Mouse (Mus musculus) MEL (cell line): ENCODE data around the gene Clec14a. TPM values are rescaled to one million over a fixed set of nuclear protein-coding genes. Genes with fewer than 3 reads are reported as not detected.

Source experiments
- DNase-seq: peaks from one replicate; pipeline ENCODE4 v3.0.0; 2011; ENCODE audit warnings: low read depth, low spot score
- H3K27ac ChIP-seq: 2 replicates; pipeline ENCODE4 v1.5.1; 2012; ENCODE audit warnings: low read depth, mild to moderate bottlenecking, control low read depth, low read length, moderate library complexity; ENCODE audit not compliant: control insufficient read depth
- H3K27me3 ChIP-seq, 2 experiments: fragments of 150-350 bp in 1 of 2; sonication (generic) in 1 of 2; 2 replicates each; pipeline ENCODE4 v1.6.1; 2012; ENCODE audit warnings: low read length in 2 of 2, mild to moderate bottlenecking in 2 of 2, improper control_type of control experiment in 1 of 2, moderate library complexity in 1 of 2; ENCODE audit not compliant: insufficient read depth in 2 of 2, control insufficient read depth in 1 of 2
- H3K36me3 ChIP-seq, 2 experiments: 2 replicates each; pipeline ENCODE4 v1.6.1; 2012 to 2014; ENCODE audit warnings: low read length in 2 of 2, improper control_type of control experiment in 1 of 2, inconsistent platforms in 1 of 2, mild to moderate bottlenecking in 1 of 2; ENCODE audit not compliant: insufficient read depth in 2 of 2, control insufficient read depth in 1 of 2
- H3K4me1 ChIP-seq, 2 experiments: fragments of 150-350 bp in 1 of 2; sonication (generic) in 1 of 2; 2 replicates each; pipeline ENCODE4 v1.6.1; 2012; ENCODE audit warnings: low read length in 2 of 2, improper control_type of control experiment in 1 of 2, mild to moderate bottlenecking in 1 of 2; ENCODE audit not compliant: insufficient read depth in 2 of 2, control insufficient read depth in 1 of 2
- H3K4me3 ChIP-seq, 2 experiments: fragments of 150-350 bp in 1 of 2; sonication (generic) in 1 of 2; 2 replicates each; pipeline ENCODE4 v1.5.1; 2012; ENCODE audit warnings: low read depth in 2 of 2, low read length in 2 of 2, mild to moderate bottlenecking in 2 of 2, moderate library complexity in 2 of 2, control low read depth in 1 of 2, improper control_type of control experiment in 1 of 2; ENCODE audit not compliant: control insufficient read depth in 1 of 2, insufficient read depth in 1 of 2
- H3K79me2 ChIP-seq: 2 replicates; pipeline ENCODE4 v1.6.1; 2012; ENCODE audit warnings: mild to moderate bottlenecking, low read length, moderate library complexity; ENCODE audit not compliant: control insufficient read depth, poor library complexity, insufficient read depth
- H3K9ac ChIP-seq: 2 replicates; pipeline ENCODE4 v1.6.1; 2012; ENCODE audit warnings: low read depth, mild to moderate bottlenecking, control low read depth, low read length, moderate library complexity; ENCODE audit not compliant: control insufficient read depth, poor library complexity, severe bottlenecking
- H3K9me3 ChIP-seq: fragments of 150-350 bp; sonication (generic); replicated peaks from 2 replicates; pipeline ENCODE4 v1.6.1; 2012; ENCODE audit warnings: mild to moderate bottlenecking, low read length, improper control_type of control experiment, moderate library complexity; ENCODE audit not compliant: insufficient read depth
- BHLHE40 ChIP-seq: IDR thresholded peaks from 2 replicates; pipeline ENCODE4 v1.6.1; 2012; ENCODE audit warnings: low read depth, mild to moderate bottlenecking, inconsistent platforms, low read length, improper control_type of control experiment, borderline replicate concordance
- CHD1 ChIP-seq: IDR thresholded peaks from 2 replicates; pipeline ENCODE4 v1.6.1; 2012; ENCODE audit warnings: low read depth, mild to moderate bottlenecking, inconsistent platforms, low read length, improper control_type of control experiment
- CTCF ChIP-seq, 3 experiments: IDR thresholded peaks in 2 of 3; conservative IDR thresholded peaks in 1 of 3; 2 replicates each; pipeline ENCODE4 v1.5.1; 2011 to 2012; ENCODE audit warnings: low read length in 3 of 3, low read depth in 2 of 3, mild to moderate bottlenecking in 2 of 3, improper control_type of control experiment in 1 of 3, inconsistent platforms in 1 of 3, mixed read lengths in 1 of 3, moderate library complexity in 1 of 3; ENCODE audit not compliant: control insufficient read depth in 1 of 3, insufficient read depth in 1 of 3, poor library complexity in 1 of 3, severe bottlenecking in 1 of 3
- E2F4 ChIP-seq: IDR thresholded peaks from 2 replicates; pipeline ENCODE4 v1.6.1; 2011; ENCODE audit warnings: low read depth, low read length, improper control_type of control experiment, borderline replicate concordance
- ELF1 ChIP-seq: IDR thresholded peaks from 2 replicates; pipeline ENCODE4 v1.6.1; 2014; ENCODE audit warnings: low read depth, mild to moderate bottlenecking, inconsistent platforms, low read length, improper control_type of control experiment, moderate library complexity
- JUND ChIP-seq: IDR thresholded peaks from 2 replicates; pipeline ENCODE4 v1.6.1; 2011; ENCODE audit warnings: low read depth, mild to moderate bottlenecking, improper control_type of control experiment, low read length
- KAT2A ChIP-seq: conservative IDR thresholded peaks from 2 replicates; pipeline ENCODE4 v1.6.1; 2012; ENCODE audit warnings: low read depth, low read length, improper control_type of control experiment, inconsistent platforms
- MAFK ChIP-seq: IDR thresholded peaks from 2 replicates; pipeline ENCODE4 v1.6.1; 2011; ENCODE audit warnings: low read depth, mild to moderate bottlenecking, low read length, improper control_type of control experiment, borderline replicate concordance
- MAZ ChIP-seq: IDR thresholded peaks from 2 replicates; pipeline ENCODE4 v1.6.1; 2012; ENCODE audit warnings: low read depth, mild to moderate bottlenecking, inconsistent platforms, low read length, improper control_type of control experiment
- MXI1 ChIP-seq: IDR thresholded peaks from 2 replicates; pipeline ENCODE4 v1.6.1; 2011; ENCODE audit warnings: mild to moderate bottlenecking, low read depth, low read length, improper control_type of control experiment
- MYC ChIP-seq: IDR thresholded peaks from 2 replicates; pipeline ENCODE4 v1.6.1; 2011; ENCODE audit warnings: low read depth, mild to moderate bottlenecking, low read length, improper control_type of control experiment, moderate library complexity
- NRF1 ChIP-seq: IDR thresholded peaks from 2 replicates; pipeline ENCODE4 v1.6.1; 2014; ENCODE audit warnings: low read depth, mild to moderate bottlenecking, inconsistent platforms, low read length, improper control_type of control experiment, moderate library complexity; ENCODE audit not compliant: poor library complexity, insufficient read depth, severe bottlenecking
- POLR2AphosphoS2 ChIP-seq: IDR thresholded peaks from 2 replicates; pipeline ENCODE4 v1.6.1; 2011; ENCODE audit warnings: low read length, improper control_type of control experiment
- POLR2AphosphoS5 ChIP-seq: IDR thresholded peaks from 2 replicates; pipeline ENCODE4 v1.6.1; 2012; ENCODE audit warnings: low read depth, borderline replicate concordance, mild to moderate bottlenecking, inconsistent platforms, low read length, moderate library complexity, mixed read lengths
- RAD21 ChIP-seq: IDR thresholded peaks from 2 replicates; pipeline ENCODE4 v1.6.1; 2011; ENCODE audit warnings: mild to moderate bottlenecking, low read depth, low read length, improper control_type of control experiment
- SIN3A ChIP-seq: IDR thresholded peaks from 2 replicates; pipeline ENCODE4 v1.6.1; 2012; ENCODE audit warnings: low read length, improper control_type of control experiment, inconsistent platforms
- SMC3 ChIP-seq: IDR thresholded peaks from 2 replicates; pipeline ENCODE4 v1.6.1; 2011; ENCODE audit warnings: low read depth, low read length, improper control_type of control experiment
- TAL1 ChIP-seq: IDR thresholded peaks from 2 replicates; pipeline ENCODE4 v1.6.1; 2012; ENCODE audit warnings: mild to moderate bottlenecking, inconsistent platforms, low read length, moderate library complexity, mixed read lengths
- TBP ChIP-seq: IDR thresholded peaks from 2 replicates; pipeline ENCODE4 v1.8.0; 2011; ENCODE audit warnings: low read depth, low read length, improper control_type of control experiment
- TCF12 ChIP-seq: IDR thresholded peaks from 2 replicates; pipeline ENCODE4 v1.6.1; 2014; ENCODE audit warnings: low read depth, mild to moderate bottlenecking, inconsistent platforms, low read length, improper control_type of control experiment, moderate library complexity
- UBTF ChIP-seq: IDR thresholded peaks from 2 replicates; pipeline ENCODE4 v1.6.1; 2012; ENCODE audit warnings: low read depth, mild to moderate bottlenecking, inconsistent platforms, low read length, improper control_type of control experiment, moderate library complexity, borderline replicate concordance; ENCODE audit not compliant: insufficient read depth
- USF1 ChIP-seq: IDR thresholded peaks from 2 replicates; pipeline ENCODE4 v1.6.1; 2014; ENCODE audit warnings: low read depth, mild to moderate bottlenecking, inconsistent platforms, low read length, improper control_type of control experiment, moderate library complexity
- ZC3H11A ChIP-seq: IDR thresholded peaks from 2 replicates; pipeline ENCODE4 v1.6.1; 2012; ENCODE audit warnings: low read depth, mild to moderate bottlenecking, inconsistent platforms, low read length, improper control_type of control experiment
- ZNF384 ChIP-seq: IDR thresholded peaks from 2 replicates; pipeline ENCODE4 v1.6.1; 2012; ENCODE audit warnings: low read depth, mild to moderate bottlenecking, inconsistent platforms, low read length, improper control_type of control experiment
- polyA plus RNA-seq, 2 experiments: library from polyadenylated mRNA; stranded (reverse) in 1 of 2; unstranded in 1 of 2; fragments of >175 nt in 1 of 2; fragments of >200 nt in 1 of 2; gene quantifications; 2 replicates each; pipeline versions ENCODE4 v1.2.1 to v1.2.4; 2012; ENCODE audit warnings: low replicate concordance in 2 of 2, low read depth in 1 of 2; ENCODE audit not compliant: insufficient read length in 2 of 2, insufficient read depth in 1 of 2, missing spikeins in 1 of 2
- total RNA-seq: library from RNA; depleted of rRNA; stranded (reverse); fragments of 300-350 nt; gene quantifications from 2 replicates; pipeline ENCODE4 v1.2.3, GENCODE M21; 2012

The Clec14a gene
- total and polyA plus RNA-seq, 3 experiments, result not detected

DNA sequence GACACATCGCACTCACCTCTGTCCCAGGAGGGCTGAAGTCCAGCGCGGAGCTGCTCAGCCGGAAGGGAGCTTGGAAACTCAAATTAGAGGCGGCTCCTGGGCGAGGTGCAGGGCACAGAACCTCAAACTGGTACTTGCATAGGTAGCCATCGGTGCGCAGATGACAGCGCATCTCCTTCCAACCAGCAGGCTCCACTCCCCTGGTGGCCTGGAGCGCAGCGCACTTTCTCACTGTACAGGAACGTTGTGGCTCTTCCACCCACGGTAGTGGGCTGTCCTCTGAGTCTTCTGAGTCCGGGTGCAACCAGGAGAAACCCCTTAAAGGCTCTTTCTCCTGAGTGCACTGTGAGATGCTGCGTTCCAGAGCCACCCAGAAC lies 916 bp downstream of the Clec14a start:
- no peak for DNase-seq
- H3K79me2 ChIP-seq, result no peaks in the 10 kb centered on the region
- H3K9ac ChIP-seq, result no peak overlapping the region
- no peaks in the 10 kb centered on the region for H3K36me3 ChIP-seq
- H3K27me3 ChIP-seq, result no peaks in the 10 kb centered on the region
- TF ChIP-seq POLR2AphosphoS2, result no peak
- no peak for TF ChIP-seq E2F4
- no peak for TF ChIP-seq CTCF (IDR thresholded peaks at IDR 0.05 in 2 of 3, conservative IDR thresholded peaks at IDR 0.05 in 1 of 3; ENCODE audit: control insufficient read depth in 1 of 3, insufficient read depth in 1 of 3, low read depth in 2 of 3, low read length in 3 of 3, poor library complexity in 1 of 3, severe bottlenecking in 1 of 3)
- TF ChIP-seq ZNF384, result no peak
- TF ChIP-seq TCF12, result no peak
- TF ChIP-seq NRF1, result no peak
- no peak for TF ChIP-seq MAZ
- no peak for TF ChIP-seq BHLHE40
- no peak for TF ChIP-seq MXI1
- no peak for TF ChIP-seq SIN3A
- H3K4me1 ChIP-seq, result no peaks in the 10 kb centered on the region
- H3K9me3 ChIP-seq, result no peaks in the 10 kb centered on the region
- no peak overlapping the region for H3K4me3 ChIP-seq
- H3K27ac ChIP-seq, result no peak overlapping the region

DNA sequence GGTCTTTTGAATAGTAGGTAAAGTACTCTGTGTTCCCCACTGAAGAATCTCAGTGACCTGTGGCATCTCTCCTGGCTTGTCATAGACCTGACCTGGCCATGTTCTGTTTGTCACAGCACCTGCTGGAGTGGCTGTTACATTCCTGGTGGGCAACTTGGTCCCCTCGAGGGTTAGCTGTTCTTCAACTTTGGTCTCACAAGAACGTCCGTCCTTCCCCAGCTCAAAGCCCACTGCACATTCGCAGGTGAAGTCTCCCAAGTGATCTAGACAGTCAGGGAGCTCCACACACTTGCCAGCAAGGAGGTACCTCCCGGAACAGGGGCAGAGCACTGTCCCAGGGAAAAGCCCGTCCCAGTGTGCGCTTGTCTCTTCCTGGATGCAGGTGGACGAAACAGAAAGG lies 1.3 kb downstream of the Clec14a start:
- H3K4me3 ChIP-seq, result no peak overlapping the region
- H3K9ac ChIP-seq, result no peak overlapping the region
- no peaks in the 10 kb centered on the region for H3K4me1 ChIP-seq
- no peak overlapping the region for H3K27ac ChIP-seq
- H3K27me3 ChIP-seq, result no peaks in the 10 kb centered on the region
- H3K79me2 ChIP-seq, result no peaks in the 10 kb centered on the region
- no peak for DNase-seq
- no peak for TF ChIP-seq CHD1
- no peak for TF ChIP-seq POLR2AphosphoS5
- no peak for TF ChIP-seq USF1
- no peak for TF ChIP-seq MYC
- TF ChIP-seq UBTF, result no peak
- TF ChIP-seq ELF1, result no peak
- no peak for TF ChIP-seq MAFK
- no peak for TF ChIP-seq ZC3H11A
- TF ChIP-seq SIN3A, result no peak
- TF ChIP-seq TAL1, result no peak
- no peak for TF ChIP-seq NRF1
- no peak for TF ChIP-seq JUND
- no peak for TF ChIP-seq RAD21
- no peak for TF ChIP-seq MXI1
- TF ChIP-seq KAT2A, result no peak
- no peak for TF ChIP-seq CTCF (IDR thresholded peaks at IDR 0.05 in 2 of 3, conservative IDR thresholded peaks at IDR 0.05 in 1 of 3; ENCODE audit: control insufficient read depth in 1 of 3, insufficient read depth in 1 of 3, low read depth in 2 of 3, low read length in 3 of 3, poor library complexity in 1 of 3, severe bottlenecking in 1 of 3)
- no peak for TF ChIP-seq SMC3
- no peak for TF ChIP-seq TBP
- no peaks in the 10 kb centered on the region for H3K9me3 ChIP-seq
- H3K36me3 ChIP-seq, result no peaks in the 10 kb centered on the region
